Mouse (Mus musculus) ES-E14 (cell line): Measurements from ENCODE around the gene Iqcd. TPM values are rescaled to one million over a fixed set of nuclear protein-coding genes. Genes with fewer than 3 reads are reported as not detected.
A peak's percentile ranks its signal among the peaks of the same experiment; 100 is the strongest.

ENCODE experiments used
- DNase-seq: peaks from one replicate; pipeline ENCODE4 v3.0.0-alpha.2; 2013; ENCODE audit warnings: low read depth, low spot score
- H3K27ac ChIP-seq: 2 replicates; pipeline ENCODE4 v1.5.1; 2012; ENCODE audit warnings: low read depth, mild to moderate bottlenecking, low read length, moderate library complexity, mixed read lengths; ENCODE audit not compliant: poor library complexity, insufficient read depth, severe bottlenecking
- H3K36me3 ChIP-seq: 2 replicates; pipeline ENCODE4 v1.6.1; 2012; ENCODE audit warnings: mild to moderate bottlenecking, low read length, moderate library complexity, mixed read lengths; ENCODE audit not compliant: control insufficient read depth, poor library complexity, insufficient read depth, severe bottlenecking
- H3K4me1 ChIP-seq, 2 experiments: fragments of 150-350 bp in 1 of 2; sonication (generic) in 1 of 2; 2 replicates each; pipeline ENCODE4 v1.6.1; 2012; ENCODE audit warnings: low read length in 2 of 2, mild to moderate bottlenecking in 1 of 2, mixed read lengths in 1 of 2; ENCODE audit not compliant: control insufficient read depth in 2 of 2, insufficient read depth in 2 of 2, poor library complexity in 1 of 2
- H3K4me3 ChIP-seq, 2 experiments: fragments of 150-350 bp in 1 of 2; sonication (generic) in 1 of 2; 2 replicates each; pipeline ENCODE4 v1.5.1; 2012; ENCODE audit warnings: low read length in 2 of 2, low read depth in 1 of 2, mild to moderate bottlenecking in 1 of 2, mixed read lengths in 1 of 2; ENCODE audit not compliant: insufficient read depth in 1 of 2, poor library complexity in 1 of 2, severe bottlenecking in 1 of 2
- H3K9ac ChIP-seq: 2 replicates; pipeline ENCODE4 v1.6.1; 2012; ENCODE audit warnings: low read depth, mild to moderate bottlenecking, low read length, mixed read lengths; ENCODE audit not compliant: poor library complexity, insufficient read depth, severe bottlenecking
- H3K9me3 ChIP-seq: fragments of 150-350 bp; sonication (generic); 2 replicates; pipeline ENCODE4 v1.6.1; 2012; ENCODE audit warnings: low read depth, mild to moderate bottlenecking, low read length; ENCODE audit not compliant: control insufficient read depth, insufficient read depth
- CHD2 ChIP-seq: IDR thresholded peaks from 2 replicates; pipeline ENCODE4 v1.6.1; 2014; ENCODE audit warnings: mild to moderate bottlenecking, low read depth, low read length, inconsistent platforms
- HCFC1 ChIP-seq: IDR thresholded peaks from 2 replicates; pipeline ENCODE4 v1.6.1; 2012; ENCODE audit warnings: low read length, inconsistent platforms, borderline replicate concordance; ENCODE audit not compliant: insufficient read depth
- MAFK ChIP-seq: IDR thresholded peaks from 2 replicates; pipeline ENCODE4 v1.6.1; 2014; ENCODE audit warnings: mild to moderate bottlenecking, low read depth, low read length, inconsistent platforms; ENCODE audit not compliant: insufficient read depth
- ZC3H11A ChIP-seq: IDR thresholded peaks from 2 replicates; pipeline ENCODE4 v1.6.1; 2012; ENCODE audit warnings: low read depth, mild to moderate bottlenecking, inconsistent platforms, low read length, borderline replicate concordance
- ZNF384 ChIP-seq: IDR thresholded peaks from 2 replicates; pipeline ENCODE4 v1.6.1; 2012; ENCODE audit warnings: low read depth, low read length, inconsistent platforms
- in situ Hi-C, 2 experiments: fragments of 600-800 bp; cut with MboI; formaldehyde crosslinking; loops; one replicate each; pipeline ENCODE4 v1.15.1; 2025; ENCODE audit warnings: low sequenced_read_pairs in 2 of 2, inconsistent platforms in 1 of 2; ENCODE audit not compliant: unreplicated experiment in 2 of 2
- total RNA-seq: library from RNA; depleted of rRNA; stranded (reverse); fragments of 300-350 nt; gene quantifications from 2 replicates; pipeline ENCODE4 v1.2.3, GENCODE M21; 2012

Iqcd gene
- total RNA-seq, 1 experiment = not detected

- peak; percentile 63 for DNase-seq
- H3K27ac ChIP-seq = no peak overlapping the region
- in situ Hi-C loops = no loop called here
- peaks cover 0 to 8% of the 10 kb centered on the region in 2 experiments; a peak in 1 of 4 replicates for H3K4me1 ChIP-seq
- no peak overlapping the region for H3K9ac ChIP-seq
- H3K9me3 ChIP-seq = no peaks in the 10 kb centered on the region
- no peak overlapping the region for H3K4me3 ChIP-seq
- no peaks in the 10 kb centered on the region for H3K36me3 ChIP-seq
- no peak; the same call in 1 of the 2 replicates for TF ChIP-seq ZC3H11A
- no peak for TF ChIP-seq CHD2
- no peak for TF ChIP-seq MAFK
- no peak for TF ChIP-seq HCFC1
- TF ChIP-seq ZNF384 = no peak
These were observed 3.3 kb downstream of the Iqcd start for GRCm38 (mm10) chr5:120592141-120592540.

GRCm38 (mm10) chr5:120594485-120594884 is 5.7 kb downstream of the Iqcd start:
- Histone ChIP-seq H3K4me3 (no peak overlapping the region), H3K9me3 (no peaks in the 10 kb centered on the region), H3K9ac (no peak overlapping the region), H3K4me1 (no peaks in the 10 kb centered on the region), H3K36me3 (no peaks in the 10 kb centered on the region), H3K27ac (no peak overlapping the region)
- TF ChIP-seq ZNF384 = peak; percentile 65; the same call in 1 of the 2 replicates
- TF ChIP-seq MAFK = no peak
- in situ Hi-C loops = no loop called here
- DNase-seq = no peak

- Histone ChIP-seq H3K27ac (no peak overlapping the region), H3K4me1 (peaks cover 6 to 13% of the 10 kb centered on the region in 2 experiments; a peak in 3 of 4 replicates), H3K9me3 (no peaks in the 10 kb centered on the region), H3K36me3 (peaks cover 3% of the 10 kb centered on the region; the same call in 1 of the 2 replicates), H3K9ac (no peak overlapping the region), H3K4me3 (no peak overlapping the region)
- DNase-seq = no peak
- TF ChIP-seq CHD2 (no peak), MAFK (no peak), ZC3H11A (no peak), ZNF384 (no peak), HCFC1 (no peak)
- in situ Hi-C loops = no loop called here
These were observed 10.8 kb downstream of the Iqcd start for GRCm38 (mm10) chr5:120599625-120600024.

GRCm38 (mm10) chr5:120600946-120601668 is 12.3 kb downstream of the Iqcd start:
- no peaks in the 10 kb centered on the region for H3K9me3 ChIP-seq
- in situ Hi-C loops = no loop called here
- peaks cover 6 to 16% of the 10 kb centered on the region in 2 experiments; a peak in 3 of 4 replicates for H3K4me1 ChIP-seq
- DNase-seq = no peak
- no peak for TF ChIP-seq ZNF384
- no peak for TF ChIP-seq CHD2
- no peak for TF ChIP-seq ZC3H11A
- TF ChIP-seq HCFC1 = no peak
- no peak for TF ChIP-seq MAFK
- no peak overlapping the region for H3K4me3 ChIP-seq
- H3K9ac ChIP-seq = no peak overlapping the region
- no peak overlapping the region for H3K27ac ChIP-seq
- H3K36me3 ChIP-seq = peaks cover 3% of the 10 kb centered on the region; the same call in 1 of the 2 replicates

GRCm38 (mm10) chr5:120602210-120602609 is 13.4 kb downstream of the Iqcd start:
- DNase-seq = no peak
- in situ Hi-C loops = no loop called here
- Histone ChIP-seq H3K4me1 (peaks cover 6 to 16% of the 10 kb centered on the region in 2 experiments; a peak in 3 of 4 replicates), H3K4me3 (no peak overlapping the region), H3K27ac (no peak overlapping the region), H3K36me3 (peaks cover 3% of the 10 kb centered on the region; the same call in 1 of the 2 replicates), H3K9me3 (no peaks in the 10 kb centered on the region), H3K9ac (no peak overlapping the region)
- TF ChIP-seq CHD2 (no peak), HCFC1 (no peak), ZNF384 (no peak), ZC3H11A (no peak), MAFK (no peak)
